Mouse (Mus musculus): Measurements from ENCODE around the gene Pabpn1l.
"Not testable (repeated sequence)": the region's sequence is repeated elsewhere in the genome, so short reads cannot be mapped to it uniquely, and the experiment has no call there.

Pabpn1l gene

DNA sequence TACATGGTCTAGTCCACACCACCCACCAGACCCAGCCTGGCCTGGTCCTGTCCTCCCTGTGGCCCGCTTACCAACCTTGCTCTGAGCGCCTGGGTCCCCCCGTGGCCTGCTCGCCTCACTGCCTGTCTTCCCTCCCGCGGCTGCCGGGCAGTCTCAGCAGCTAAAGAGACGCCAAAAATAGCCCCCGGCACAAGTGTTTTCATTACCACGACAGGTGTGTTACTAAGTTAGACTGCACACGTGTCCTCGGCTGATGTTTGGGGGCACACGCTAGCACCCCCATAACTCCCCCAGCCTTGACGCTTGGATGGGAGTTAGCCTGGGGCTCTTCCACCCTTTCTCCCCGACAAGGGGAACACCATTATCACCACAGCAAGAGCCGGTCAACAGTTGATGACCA lies 23.8 kb upstream of the Pabpn1l start:
- no peak for DNase-seq (ENCODE audit: low spot score)

DNA sequence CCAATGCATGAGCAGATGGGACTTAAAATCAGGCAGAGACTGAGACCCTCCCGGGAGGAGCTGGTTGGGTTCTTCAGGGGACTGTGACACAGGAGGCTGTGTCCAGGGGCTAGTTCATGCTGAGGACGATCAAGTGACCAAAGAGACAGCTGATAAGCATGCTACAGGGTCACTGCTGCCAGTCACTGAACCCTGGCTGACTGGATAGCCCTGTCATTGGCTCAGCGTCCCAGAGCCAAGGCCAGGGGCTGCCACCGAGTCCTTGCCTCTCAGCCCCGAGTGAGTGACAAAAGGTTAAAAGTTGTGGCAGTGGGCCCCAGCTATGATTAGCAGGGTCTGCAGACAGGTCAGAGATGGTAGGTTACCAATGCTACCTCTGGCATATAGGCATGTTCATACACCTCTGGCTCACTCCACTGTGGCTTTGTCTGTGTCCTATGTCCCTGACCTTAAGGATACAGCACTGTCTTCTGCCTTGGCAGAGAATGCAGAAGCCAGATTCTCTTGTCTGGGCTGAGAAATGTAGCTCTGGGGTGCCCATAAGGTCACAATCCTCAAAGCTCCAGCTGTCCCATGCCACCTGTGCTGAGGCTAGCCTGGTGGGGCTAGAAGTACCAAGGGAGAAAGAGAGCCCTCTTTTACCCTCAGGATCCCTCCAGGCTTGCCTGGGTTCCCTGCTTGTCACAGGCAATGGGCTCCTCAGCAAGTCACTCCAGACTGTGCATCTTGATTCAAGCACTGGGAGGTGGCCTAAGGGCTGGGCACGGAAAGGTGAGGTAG lies 21.8 kb upstream of the Pabpn1l start:
- DNase-seq (ENCODE audit: low spot score): no peak

DNA sequence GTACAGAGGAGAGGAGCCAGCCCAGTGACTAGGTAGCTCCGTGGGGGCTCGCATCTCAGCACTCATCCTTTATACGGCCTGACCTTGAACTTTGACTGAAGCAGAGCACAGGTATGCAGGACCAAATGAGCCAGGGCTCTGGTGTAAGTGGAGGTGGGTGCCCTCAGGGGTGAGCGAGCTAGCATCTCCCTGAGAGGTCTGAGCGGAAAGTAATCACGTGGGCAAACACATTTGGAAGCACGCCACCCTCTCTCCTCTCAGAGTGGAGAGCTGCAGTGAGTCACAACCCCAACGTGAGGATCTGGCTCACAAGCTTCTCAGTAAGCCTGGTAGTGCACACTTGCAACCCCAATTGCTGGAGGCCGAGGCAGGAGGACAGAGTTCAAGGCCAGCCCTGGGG lies 19.5 kb upstream of the Pabpn1l start:
- no peak for DNase-seq (ENCODE audit: low spot score)

GRCm38 (mm10) chr8:122641406-122641805 lies 18.9 kb upstream of the Pabpn1l start:
- DNase-seq (ENCODE audit: low spot score): no peak

DNA sequence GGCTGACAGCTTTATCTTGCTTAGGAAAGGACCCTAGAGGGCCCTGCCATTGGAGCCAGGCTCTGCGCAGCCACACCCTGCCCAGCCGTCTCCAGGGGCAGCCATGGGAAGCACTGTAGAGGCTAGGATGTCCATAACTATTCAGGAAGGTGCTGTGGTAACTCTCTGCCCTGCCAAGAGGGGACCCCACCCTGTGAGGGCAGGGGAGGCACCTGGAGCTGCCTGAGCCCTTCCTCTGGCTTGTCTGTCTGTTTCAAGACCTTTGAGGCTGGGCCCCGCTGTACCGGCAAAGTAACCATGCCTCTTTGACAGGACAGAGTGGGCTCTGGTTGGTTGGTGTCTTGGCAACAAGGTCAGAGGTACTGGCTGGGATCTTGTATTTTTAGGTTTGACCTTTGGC lies 18.3 kb upstream of the Pabpn1l start:
- no peak for DNase-seq (ENCODE audit: low spot score)

GRCm38 (mm10) chr8:122639521-122640248 lies 17.1 kb upstream of the Pabpn1l start:
- DNase-seq (ENCODE audit: low spot score): peak; percentile 44

DNA sequence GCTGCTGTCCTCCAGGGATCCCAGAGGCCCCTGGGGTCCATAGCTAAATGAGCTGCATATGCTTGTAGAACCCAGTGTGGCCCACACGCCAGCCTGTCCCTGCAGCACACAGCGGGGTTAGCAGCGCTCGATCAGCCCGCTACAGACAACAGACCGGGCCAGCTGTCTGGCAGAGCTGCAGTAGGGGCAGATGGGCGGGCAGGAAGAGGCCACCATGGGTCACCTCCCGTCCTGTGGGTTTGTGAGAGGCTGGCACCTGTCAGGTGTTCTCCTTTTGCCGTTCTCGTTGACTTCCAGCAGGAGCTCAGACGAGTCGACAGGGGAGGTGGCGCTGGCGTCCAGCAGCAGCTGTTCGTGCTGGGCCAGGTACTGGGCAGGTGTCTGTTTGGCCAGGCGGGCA lies 16.1 kb upstream of the Pabpn1l start:
- no peak for DNase-seq (ENCODE audit: low spot score)

DNA sequence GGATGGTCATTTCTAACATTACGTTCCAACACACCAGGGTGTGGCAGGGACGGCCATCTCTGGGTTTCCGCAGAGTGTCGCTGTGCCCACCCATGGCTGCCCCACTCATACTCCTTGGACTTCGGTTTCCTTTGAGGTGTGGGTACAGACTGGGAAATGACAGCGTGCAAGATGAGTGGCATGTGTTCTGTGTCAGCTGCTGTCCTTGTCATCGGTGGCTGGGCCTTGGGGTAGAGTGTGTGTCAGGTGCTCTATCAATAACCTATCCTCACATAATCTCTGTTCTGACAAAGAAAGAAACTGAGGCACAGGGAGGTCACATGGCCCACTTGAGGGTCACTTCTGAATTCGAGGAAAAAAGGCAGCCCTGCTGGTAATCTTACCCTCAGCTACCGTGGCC lies 14.7 kb upstream of the Pabpn1l start:
- no peak for DNase-seq (ENCODE audit: low spot score)

DNA sequence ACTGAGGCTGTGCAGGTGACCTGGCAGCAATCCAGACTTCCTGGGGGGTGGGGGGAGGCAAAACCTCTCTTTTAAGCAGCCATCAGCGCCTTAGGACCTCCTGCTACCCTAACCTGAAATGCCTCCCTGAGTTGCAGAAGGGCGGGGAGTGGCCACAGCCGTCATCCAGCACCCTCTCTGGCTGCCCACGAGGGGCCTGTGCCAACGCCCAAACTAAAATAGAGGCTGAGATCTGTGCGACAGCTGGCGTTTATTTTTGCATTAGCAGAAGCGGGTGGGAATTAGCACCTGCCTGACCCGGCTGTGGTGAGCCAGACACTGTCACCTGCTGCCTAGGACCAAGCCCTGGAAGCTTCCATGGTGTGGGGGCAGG lies 14.2 kb upstream of the Pabpn1l start:
- no peak for DNase-seq (ENCODE audit: low spot score)

- DNase-seq (ENCODE audit: low spot score): no peak
Observed at GRCm38 (mm10) chr8:122635878-122636802, 13.6 kb upstream of the Pabpn1l start.

DNA sequence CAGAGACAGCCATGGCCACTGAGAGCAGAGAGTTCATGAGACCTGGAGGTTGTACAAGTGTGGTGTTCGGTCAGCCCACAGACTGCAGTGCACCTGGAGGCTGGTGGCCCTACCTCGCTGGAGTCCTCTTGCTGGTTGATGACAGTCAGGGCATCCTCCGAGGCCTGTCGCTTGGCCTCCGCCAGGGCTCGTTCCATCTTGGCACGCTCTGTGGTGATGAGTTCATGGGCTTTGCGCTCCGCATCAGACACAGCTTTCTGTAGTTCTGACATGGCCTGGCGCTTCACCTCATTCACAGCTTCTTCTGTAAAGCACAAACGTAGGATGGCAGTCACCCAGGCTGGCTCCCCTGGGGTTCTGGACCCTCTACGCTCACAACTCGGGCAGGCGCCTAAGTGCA lies 10.7 kb upstream of the Pabpn1l start:
- DNase-seq (ENCODE audit: low spot score): no peak

DNA sequence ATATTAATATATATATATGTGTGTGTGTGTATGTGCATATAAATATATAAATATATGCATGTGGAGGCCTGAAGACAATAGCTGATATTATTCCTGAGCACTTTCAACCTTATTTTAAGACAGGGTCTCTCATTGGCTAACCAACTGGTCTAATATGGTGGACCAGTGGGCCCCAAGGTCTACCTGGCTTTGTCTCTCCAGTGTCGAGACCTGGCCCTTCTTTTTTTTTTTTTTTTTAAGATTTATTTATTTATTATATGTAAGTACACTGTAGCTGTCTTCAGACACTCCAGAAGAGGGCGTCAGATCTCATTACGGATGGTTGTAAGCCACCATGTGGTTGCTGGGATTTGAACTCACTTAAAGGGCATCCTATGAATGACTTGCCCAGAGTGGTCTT lies 9.6 kb upstream of the Pabpn1l start:
- DNase-seq (ENCODE audit: low spot score): not testable (repeated sequence)

DNA sequence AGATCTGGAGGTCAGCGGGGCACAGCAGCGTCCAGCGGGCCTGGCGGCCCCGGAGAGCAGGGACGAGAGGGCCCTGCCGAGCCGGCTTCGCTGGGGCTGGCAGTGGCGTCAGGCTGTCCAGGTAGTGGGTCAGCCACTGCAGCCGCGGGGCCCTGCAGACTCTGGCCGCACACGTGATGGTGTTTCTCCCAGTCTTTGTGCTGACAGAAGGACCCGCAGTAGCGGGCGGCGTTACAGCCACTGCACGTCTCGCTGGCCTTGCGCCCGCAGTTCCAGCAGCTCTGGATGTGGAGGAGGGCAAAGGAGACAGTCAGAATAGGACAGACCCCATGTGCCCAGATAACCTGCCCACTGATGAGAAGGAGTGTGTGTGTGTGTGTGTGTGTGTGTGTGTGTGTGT lies 8.2 kb upstream of the Pabpn1l start:
- no peak for DNase-seq (ENCODE audit: low spot score)

GRCm38 (mm10) chr8:122629388-122629787 lies 6.8 kb upstream of the Pabpn1l start:
- no peak for DNase-seq (ENCODE audit: low spot score)

GRCm38 (mm10) chr8:122626896-122627295 lies 4.4 kb upstream of the Pabpn1l start:
- DNase-seq (ENCODE audit: low spot score): no peak

DNA sequence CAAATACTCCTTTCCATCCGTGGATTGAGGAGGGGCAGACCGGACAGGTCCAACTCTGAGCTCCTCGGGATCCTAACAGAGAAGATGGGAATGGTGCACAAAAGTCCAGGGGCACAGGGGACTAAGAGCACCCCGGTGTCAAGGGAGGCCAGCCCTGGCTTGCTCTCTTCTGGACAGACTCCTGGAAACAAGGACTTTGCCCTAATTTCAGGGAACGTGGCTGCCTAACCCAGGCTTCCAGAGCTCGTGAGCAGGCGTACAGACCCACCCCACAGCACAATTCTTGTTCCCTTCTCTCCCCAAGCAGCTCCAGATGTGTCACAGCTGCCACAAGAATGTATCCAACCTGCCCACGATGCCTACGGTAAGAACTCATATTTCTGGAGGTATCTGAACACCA lies 3.3 kb upstream of the Pabpn1l start:
- DNase-seq (ENCODE audit: low spot score): no peak

DNA sequence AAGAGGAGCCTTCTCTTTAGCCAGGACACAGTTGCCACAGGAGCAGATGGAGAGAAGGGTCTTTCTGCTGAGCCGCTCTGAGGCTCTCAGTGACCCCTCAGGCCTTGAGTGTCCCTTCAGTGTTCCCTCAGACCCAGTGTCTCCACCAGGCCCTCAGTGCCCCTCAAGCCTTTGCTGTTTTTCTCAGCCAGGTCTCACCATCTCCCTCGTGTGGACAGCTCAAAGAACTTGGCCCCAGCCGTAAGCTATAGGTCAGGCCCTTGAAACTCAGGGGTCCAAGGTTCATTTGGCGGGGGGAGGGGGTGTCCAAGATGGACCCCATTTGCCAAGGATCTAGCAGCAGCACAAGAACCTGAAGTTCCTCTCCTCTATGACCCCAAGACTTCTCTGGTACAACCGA lies 2.1 kb upstream of the Pabpn1l start:
- no peak for DNase-seq (ENCODE audit: low spot score)

GRCm38 (mm10) chr8:122623844-122624642 lies 1.5 kb upstream of the Pabpn1l start:
- DNase-seq (ENCODE audit: low spot score): no peak

DNA sequence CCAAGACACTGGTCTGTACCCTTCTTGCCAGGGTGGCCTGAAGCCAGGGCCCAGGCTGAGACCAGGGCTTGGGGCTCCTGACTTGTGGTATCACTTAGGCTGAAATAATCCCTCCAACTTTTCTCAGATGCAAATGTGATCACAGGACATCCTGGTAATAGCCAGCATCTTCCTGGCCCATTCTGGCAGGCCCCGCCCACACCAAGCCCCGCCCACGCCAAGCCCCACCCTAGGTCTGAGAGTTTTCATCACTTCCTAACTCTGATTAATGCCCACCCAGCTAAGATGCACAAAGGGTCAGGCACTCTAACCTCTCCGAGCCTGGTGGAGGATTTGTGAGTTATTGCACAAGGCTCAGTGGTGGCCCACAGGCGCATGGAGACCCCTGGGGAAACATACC lies 2.1 kb downstream of the Pabpn1l start:
- no peak for DNase-seq (ENCODE audit: low spot score)

GRCm38 (mm10) chr8:122618660-122619378 lies 3.7 kb downstream of the Pabpn1l start:
- DNase-seq (ENCODE audit: low spot score): no peak

GRCm38 (mm10) chr8:122617947-122618546 lies 4.5 kb downstream of the Pabpn1l start:
- DNase-seq (ENCODE audit: low spot score): peak; percentile 80
